Mouse (Mus musculus) monocyte, adult 2 months (primary cell): ENCODE measurements around the gene Kcnj10.

Source experiments
- DNase-seq, 2 experiments: peaks; one replicate each; pipeline ENCODE4 v3.0.0; 2022; ENCODE audit warnings: low spot score in 2 of 2, low read depth in 1 of 2

Gene Kcnj10

DNA sequence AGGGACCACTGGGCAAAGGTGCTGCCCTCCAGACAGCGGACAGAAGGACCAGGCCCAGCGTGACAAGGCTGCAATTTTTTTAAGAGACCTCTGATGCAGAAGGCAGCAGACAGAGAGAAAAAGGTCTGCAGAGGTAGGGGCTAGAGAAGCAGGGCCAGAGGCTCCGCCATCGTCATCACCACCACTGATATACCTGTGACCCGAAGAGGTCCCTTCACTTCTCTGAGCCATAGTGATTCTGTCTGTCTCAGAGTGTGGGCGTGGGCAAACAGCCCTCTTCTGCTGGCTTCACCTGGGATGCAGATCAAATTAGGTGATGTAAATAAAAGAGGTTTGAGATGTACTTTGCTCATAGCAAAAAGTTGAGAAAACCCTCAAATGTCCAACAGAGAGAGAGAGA, 11.4 kb upstream of the Kcnj10 start:
- no peak for DNase-seq

DNA sequence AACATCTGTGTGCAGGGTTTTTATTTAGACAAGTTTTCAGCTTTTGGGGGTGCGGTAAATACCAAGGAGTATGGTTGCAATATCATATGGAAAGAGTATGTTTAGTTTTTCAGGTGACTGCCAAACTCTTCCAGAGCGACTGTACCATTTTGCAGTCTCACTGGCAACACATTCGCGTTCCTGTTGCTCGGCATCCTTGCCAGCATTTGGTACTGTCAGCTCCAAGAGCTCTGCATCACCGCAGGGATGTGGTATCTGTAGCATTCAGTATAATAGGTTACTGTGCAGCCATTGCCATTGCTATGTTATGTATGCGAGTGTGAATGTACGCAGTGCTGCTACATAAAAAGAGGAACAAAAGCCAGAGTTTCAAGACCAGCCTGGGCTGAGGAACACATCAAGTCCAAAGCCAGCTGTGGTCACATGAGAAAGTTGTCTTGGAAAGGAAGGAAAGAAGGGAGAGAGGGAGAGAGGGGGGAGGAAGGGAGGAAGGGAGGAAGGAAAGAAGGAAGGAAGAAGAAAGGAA, 9.5 kb upstream of the Kcnj10 start:
- no peak for DNase-seq

DNA sequence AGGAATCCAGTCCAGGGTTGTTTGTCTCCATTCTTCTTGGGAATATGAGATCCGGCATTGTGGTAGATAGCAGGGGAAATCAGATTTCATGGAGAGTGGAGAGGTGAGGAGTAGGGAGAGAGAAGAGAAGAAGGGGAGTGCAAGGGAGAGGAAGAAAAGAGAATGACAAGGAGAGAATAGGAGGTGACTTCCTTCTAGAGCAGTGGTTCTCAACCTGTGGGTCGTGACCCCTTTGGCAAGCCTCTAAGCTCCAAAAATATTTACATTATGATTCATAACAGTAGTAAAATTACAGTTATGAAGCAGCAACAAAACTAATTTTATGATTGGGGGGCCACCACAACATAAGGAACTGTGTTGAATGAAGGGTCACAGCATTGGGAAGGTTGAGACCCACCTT, 8.1 kb upstream of the Kcnj10 start:
- DNase-seq, result no peak

DNA sequence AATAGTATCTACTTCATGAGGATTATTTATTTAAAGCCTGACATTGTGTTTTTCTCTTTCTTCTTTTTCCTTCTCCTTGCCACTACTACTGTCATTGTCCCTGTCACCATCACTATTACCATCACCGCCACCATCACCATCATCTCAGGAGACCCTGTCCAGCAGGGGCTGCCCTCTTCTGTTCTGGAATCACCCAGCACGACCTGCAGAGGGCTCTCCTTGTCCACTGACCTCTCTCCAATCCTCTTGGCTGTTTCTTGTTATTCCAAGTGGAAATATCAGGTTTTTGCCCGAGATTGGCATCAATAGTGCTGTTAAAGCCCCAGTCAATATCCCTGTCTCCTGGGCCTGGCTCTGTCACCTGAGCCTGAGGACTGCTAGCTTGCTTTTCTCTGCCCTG, 7.5 kb upstream of the Kcnj10 start:
- no peak for DNase-seq

DNA sequence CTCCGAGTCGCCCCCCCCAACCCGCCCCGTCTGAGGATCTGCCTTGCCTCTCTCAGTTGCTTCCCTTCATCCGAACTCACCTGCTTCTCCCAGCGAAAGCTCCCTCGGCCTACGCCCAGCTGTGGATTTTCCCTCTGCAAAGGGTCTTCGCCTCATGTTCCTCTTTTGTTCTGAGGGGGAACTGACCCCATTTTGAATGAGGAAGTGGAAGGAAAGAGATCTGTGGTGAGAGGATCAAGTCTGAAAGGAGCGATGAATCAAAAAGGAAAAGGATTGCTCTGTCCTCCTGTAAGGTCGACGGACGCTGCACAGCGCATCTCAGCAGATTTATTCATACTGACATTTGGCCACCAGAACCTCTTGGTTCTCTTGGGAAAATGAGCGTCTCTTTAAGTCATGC, 5.2 kb upstream of the Kcnj10 start:
- DNase-seq, result no peak

GRCm38 (mm10) chr1:172337411-172338185, 3.4 kb upstream of the Kcnj10 start:
- no peak for DNase-seq

- DNase-seq, result no peak
Observed at GRCm38 (mm10) chr1:172341386-172341785, 376 bp downstream of the Kcnj10 start.

- no peak for DNase-seq
Observed at GRCm38 (mm10) chr1:172342729-172343128, 1.7 kb downstream of the Kcnj10 start.

- DNase-seq, result no peak
Observed at GRCm38 (mm10) chr1:172343914-172344313, 2.9 kb downstream of the Kcnj10 start.

GRCm38 (mm10) chr1:172344820-172345219, 3.8 kb downstream of the Kcnj10 start:
- DNase-seq, result no peak

- no peak for DNase-seq
Observed at GRCm38 (mm10) chr1:172346707-172347106, 5.7 kb downstream of the Kcnj10 start.

GRCm38 (mm10) chr1:172347382-172347781, 6.4 kb downstream of the Kcnj10 start:
- no peak for DNase-seq

GRCm38 (mm10) chr1:172349504-172349903, 8.5 kb downstream of the Kcnj10 start:
- DNase-seq, result no peak

- no peak for DNase-seq
Observed at GRCm38 (mm10) chr1:172349916-172350812, 9.2 kb downstream of the Kcnj10 start.

DNA sequence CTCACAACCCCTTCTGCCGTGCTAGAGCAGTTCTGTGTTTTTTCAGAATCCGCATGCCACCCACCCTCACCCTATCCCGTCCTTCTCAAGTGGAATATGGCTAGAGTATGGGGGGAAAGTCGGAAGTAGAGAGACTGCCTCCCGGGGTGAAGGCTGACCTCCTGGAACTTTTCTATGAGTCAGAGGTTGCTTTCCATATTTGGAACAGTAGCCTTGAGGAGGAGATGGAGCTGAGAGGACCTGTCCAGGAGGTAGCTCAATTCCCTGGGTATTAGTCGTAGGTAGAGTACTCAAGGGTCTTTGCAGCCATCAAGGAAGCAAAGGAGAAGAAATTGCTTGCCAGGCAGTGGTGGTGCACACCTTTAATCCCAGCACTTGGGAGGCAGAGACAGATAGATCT, 11.0 kb downstream of the Kcnj10 start:
- no peak for DNase-seq

- DNase-seq, result no peak
Observed at GRCm38 (mm10) chr1:172352453-172352852, 11.4 kb downstream of the Kcnj10 start.

GRCm38 (mm10) chr1:172355336-172355735, 14.3 kb downstream of the Kcnj10 start:
- no peak for DNase-seq

DNA sequence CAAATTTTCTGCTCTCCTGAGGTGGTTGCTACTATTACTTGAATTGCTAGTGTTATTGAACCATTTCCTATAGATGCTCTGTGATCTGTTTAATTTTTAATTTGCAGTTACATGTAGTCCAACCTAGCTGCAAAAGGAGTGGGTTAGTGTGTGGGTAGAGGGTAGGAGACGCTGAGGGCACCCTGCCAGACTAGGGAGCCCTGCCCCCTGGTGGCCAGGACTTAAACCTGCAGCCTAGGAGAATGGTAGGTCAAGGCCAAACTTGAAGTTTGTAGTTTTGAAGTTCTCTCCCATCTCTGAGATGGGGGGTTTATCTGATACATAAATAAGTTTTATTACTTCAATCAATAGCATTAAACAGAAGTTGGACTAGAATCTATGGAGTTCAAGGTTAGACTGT, 16.5 kb downstream of the Kcnj10 start:
- no peak for DNase-seq

DNA sequence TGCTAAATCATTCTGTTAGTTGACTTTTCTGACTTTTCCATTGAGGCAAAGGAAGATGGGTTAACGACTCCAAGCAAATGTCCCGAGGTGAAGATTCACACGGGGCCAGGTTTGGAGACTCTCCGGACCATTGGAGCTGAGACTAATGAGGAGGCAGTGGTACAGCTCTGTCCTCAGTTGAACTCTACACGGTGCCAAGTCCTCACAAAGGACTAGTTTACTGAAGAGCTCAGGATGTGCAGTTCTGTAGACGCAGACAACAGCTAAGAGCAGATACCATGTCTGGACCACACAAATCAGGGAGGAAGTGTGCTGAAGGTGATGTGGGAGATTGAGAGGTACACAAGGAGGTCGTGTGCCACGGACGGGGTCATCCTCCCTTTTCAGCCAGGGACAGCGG, 17.3 kb downstream of the Kcnj10 start:
- no peak for DNase-seq

DNA sequence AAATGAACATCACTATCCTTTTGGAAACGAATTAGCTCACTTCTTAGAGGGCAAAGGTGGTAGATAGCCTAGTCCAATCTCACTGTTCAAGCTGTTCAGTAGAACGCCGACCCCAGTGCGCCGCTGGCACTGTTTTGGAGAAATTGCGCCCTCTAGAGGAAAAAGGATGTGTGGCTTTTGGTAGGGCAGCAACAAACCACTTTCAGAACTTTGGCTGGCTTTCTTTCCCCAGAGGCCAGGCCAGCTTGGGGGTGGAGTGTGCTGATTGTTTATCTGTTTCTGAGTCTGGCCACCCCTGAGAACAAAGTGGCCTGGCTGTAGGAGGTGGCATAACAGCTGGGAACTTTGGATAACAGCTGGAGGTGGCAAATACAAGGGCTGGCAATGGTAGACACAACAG, 23.7 kb downstream of the Kcnj10 start:
- DNase-seq, result no peak

DNA sequence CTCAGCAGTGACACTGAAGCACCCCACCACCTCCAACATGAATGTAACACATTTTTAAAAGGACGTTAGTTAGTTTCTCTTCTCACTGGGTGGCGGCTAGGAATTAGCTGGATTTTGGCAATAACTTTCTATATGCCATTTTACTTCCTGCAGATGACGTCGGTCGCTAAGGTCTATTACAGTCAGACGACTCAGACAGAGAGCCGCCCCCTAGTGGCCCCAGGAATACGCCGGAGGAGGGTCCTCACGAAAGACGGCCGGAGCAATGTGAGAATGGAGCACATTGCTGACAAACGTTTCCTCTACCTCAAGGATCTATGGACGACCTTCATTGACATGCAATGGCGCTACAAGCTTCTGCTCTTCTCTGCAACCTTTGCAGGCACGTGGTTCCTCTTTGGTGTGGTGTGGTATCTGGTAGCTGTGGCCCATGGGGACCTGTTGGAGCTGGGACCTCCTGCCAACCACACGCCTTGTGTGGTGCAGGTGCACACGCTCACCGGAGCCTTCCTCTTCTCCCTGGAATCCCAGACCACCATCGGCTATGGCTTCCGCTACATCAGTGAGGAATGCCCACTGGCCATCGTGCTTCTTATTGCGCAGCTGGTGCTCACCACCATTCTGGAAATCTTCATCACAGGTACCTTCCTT, 27.9 kb downstream of the Kcnj10 start:
- peak in 1 of 2 experiments; percentile 40 for DNase-seq
